Mouse (Mus musculus) stomach, postnatal 0 days (tissue): ENCODE data around the gene Arfgef3.

Source experiments
- CTCF ChIP-seq: IDR thresholded peaks from 2 replicates; pipeline ENCODE4 v1.5.1; 2016; ENCODE audit warnings: antibody characterized with exemption, low read depth, mild to moderate bottlenecking, moderate library complexity
- EP300 ChIP-seq: optimal IDR thresholded peaks from 2 replicates; pipeline ENCODE3; 2016; ENCODE audit warnings: antibody characterized with exemption

DNA sequence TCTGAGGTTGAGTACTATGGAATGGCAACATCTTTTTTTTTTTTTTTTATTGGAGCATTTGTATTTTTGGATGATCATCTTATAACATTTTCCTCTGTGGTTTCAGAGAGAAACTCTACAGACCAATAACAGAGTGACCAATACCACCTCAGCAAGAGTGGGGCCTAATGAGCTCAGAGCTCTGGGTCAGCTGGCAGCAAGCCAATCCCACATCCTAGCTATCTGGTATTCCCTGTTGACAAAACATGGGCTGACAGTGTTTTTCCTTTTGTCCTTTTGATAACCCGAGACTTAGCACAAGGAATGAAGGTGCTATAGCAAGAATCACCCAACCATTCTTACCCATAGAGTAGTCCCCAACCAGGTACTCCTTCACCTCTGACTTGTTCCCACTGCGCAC is 131.0 kb downstream of the Arfgef3 start:
- TF ChIP-seq CTCF (no peak), EP300 (no peak)
